Mouse (Mus musculus): ENCODE measurements around the gene Csn1s2a.
"Not testable (repeated sequence)": the region's sequence is repeated elsewhere in the genome, so short reads cannot be mapped to it uniquely, and the experiment has no call there.

Csn1s2a gene

GRCm38 (mm10) chr5:87774267-87774666 is at the start of gene Csn1s2a:
Gene Csn1s2a, plus strand, starts transcription at chr5:87774567.
- DNase-seq: no peak

- no peak for DNase-seq
These were observed 39.5 kb upstream of the Csn1s2a start for GRCm38 (mm10) chr5:87734821-87735220.

GRCm38 (mm10) chr5:87753471-87753870 is 20.9 kb upstream of the Csn1s2a start:
- no peak for DNase-seq

DNA sequence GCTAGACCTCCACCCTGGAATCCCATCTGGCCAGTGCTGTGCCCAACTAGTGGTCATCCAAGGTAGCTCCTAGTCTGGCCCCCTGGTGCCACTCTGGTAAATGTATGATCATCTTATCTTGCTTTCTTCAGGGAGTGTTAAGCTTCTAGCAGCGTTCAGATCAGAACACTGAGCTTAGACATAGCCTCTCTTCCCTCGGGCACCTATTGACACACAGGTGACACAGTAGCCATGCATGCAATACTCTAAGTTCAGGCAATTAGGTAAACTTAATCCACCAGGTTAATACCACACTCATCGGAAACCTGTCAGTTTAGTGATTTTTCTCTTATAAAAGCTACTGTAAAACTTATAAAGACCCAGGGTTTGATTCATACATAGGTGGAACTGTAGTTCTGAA is 9.8 kb upstream of the Csn1s2a start:
- no peak for DNase-seq

GRCm38 (mm10) chr5:87772151-87772550 is 2.2 kb upstream of the Csn1s2a start:
- not testable (repeated sequence) for DNase-seq

- DNase-seq: no peak
These were observed 8.4 kb downstream of the Csn1s2a start for GRCm38 (mm10) chr5:87782731-87783130.

- DNase-seq: no peak
These were observed 33.4 kb downstream of the Csn1s2a start, which contains the start of gene Csn1s2b for GRCm38 (mm10) chr5:87807782-87808181. Gene Csn1s2b, plus strand, starts transcription at chr5:87808082.

DNA sequence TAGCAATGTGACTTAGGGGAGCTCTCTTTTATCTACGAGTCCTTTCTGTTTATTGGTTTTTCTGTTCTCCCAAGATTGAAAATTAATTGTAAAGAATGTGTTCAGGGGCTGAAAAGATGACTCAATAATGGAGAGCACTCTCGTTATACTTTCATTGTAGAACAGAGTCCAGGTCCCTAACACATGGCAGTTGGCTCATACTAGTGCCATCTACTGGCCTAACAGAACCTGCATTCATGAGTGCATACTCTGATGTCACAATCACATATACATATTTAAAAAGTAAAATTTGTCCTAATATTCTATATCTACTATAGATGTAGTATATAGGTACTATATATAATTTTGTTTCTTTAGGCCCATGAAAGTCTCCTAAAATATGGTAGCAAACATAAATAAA is 34.9 kb downstream of the Csn1s2a start:
- no peak for DNase-seq

DNA sequence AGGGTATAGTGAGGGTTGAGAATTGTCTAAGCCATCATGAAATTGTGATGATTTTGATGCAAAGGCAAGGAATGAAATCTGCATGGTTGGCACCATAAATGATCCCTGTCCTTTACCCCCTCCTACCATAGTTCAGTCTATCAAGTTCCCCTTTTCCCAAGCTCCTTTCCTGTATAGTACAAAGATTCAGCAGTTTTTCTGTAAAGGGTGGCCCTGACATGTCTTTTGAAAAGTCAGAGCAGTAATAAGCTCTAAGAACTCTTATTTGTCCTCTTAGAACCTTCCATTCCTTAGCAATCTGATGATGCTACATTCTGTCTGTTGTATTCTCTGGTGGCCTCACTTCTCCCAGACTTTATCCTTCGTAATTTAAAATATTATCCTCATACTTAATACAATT is 51.0 kb downstream of the Csn1s2a start, which contains the start of gene Prr27:
Prr27 (plus strand) TSS at position 301 of the 400 bp plus-strand sequence.
- DNase-seq: no peak
